Mouse (Mus musculus) cerebral cortex, adult 2 months (tissue): ENCODE data around the gene Itgae.

ENCODE experiments used
- WGBS: fragments of 180-500 bp; shearing (Covaris S2); methylation state at CpG from one replicate; pipeline ENCODE4 v1.1.7; 2018; 5-methylcytosine and 5-hydroxymethylcytosine counted together

Gene Itgae

DNA sequence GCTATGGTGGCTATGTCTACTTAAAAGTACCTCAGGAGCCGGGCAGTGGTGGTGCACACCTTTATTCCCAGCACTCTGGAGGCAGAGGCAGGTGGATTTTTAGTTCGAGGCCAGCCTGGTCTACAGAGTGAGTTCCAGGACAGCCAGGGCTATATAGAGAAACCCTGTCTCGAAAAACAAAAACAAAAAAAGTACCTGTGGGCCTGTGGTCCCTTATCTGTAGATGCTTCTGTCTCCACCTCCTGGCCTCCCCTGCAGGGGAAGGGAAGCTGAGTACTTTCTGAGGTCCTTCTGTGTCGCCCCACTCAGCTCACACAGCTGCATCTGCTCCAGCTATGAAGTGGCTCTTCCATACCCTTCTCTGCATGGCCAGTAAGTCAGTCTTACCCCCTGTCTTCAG is at the start of gene Itgae:
Gene Itgae (plus strand): TSS at position 301 of the 400 bp plus-strand sequence.
- 92% methylated on average over 4 of the region's 4 CpGs for WGBS

DNA sequence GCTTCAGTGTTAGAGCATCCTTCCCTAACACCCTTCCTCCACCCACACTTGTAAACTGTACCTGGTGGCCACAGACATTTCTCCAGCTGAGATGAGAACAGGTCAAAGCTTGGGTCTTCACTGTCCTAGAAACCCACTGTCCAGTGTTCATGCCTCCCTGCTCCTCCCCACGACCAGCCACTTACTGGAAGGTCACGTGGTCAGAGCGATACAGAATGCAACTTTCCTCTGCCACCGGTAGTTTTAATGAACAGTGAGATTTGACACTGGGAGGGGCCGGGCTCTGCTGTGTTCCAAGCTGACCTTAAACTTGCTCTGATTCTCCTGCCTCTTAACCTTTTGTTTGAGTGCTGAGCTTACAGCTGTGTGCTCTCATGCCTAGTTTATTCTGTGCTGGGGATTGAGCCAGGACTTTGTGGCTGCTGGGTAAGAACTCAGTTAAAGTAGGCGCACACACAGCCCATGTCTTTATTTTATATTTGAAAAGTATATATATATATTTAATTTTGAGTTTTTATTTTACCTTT is 46.1 kb upstream of the Itgae start:
- WGBS: 63% methylated on average over 6 of the region's 6 CpGs

DNA sequence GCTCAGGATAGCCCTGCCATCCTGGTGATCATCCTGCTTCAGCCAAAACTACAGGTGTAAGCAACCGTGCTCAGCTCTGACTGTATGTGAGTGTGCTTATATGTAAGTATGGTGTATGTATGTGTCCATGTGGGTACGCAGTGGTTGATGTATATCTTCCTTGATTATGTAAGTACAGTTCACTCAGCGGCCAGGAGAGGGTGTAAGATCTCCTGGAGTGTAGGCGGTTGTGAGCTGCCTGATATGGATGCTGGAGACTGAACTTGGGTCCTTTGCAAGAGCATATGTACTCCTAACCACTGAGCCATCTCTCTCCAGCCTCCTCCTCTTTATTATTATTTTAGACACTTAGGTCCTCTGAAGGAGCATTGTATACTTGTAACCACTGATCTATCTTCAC is 45.6 kb upstream of the Itgae start:
- 74% methylated on average over 4 of the region's 4 CpGs for WGBS

- WGBS: under 1% methylated on average over 39 of the region's 39 CpGs
These were observed 42.8 kb upstream of the Itgae start, which contains the start of gene Ncbp3 for GRCm38 (mm10) chr11:73047542-73047996. Ncbp3 (plus strand) TSS chr11:73047783.

DNA sequence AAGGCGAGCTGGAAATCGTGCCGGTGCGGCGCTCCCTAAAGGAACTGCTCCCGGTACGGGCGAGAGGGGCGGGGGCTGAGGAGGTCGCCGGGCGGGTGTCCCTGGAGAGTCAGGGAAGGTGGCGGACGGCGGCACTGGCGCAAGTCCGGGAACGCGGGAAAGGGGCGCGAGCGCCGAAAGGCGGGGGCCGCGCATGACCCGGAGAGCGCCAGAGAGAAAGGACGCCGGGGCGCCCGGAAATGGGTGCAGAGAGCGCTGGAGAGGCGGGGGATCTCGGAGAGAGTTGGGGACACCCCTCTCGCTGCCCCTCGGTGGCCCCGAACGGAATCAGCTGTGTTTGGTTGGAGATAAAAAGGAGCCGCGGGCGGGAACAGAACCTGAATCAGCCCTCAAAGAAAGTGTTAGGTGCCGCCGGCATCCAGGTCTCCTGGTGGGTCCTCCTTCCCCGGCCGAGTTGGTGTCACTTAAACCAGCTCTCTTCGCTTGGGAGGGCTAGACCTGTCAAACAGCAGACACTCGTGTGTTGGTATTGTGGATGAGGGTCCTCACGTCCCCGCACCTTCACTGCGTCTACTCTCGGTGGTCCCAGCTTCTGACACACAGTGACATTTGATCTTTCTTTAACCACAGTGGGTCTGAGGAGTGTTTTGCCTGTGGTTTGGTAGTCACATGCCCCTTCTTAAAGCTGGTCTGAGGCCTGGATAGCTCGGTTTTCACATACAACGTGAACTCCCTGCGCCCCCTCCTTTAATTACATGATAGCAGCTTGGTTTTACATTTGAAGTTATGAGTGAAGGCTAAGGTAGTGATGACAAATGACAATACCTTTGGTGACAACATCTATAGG is 42.1 kb upstream of the Itgae start:
- 1% methylated on average over 55 of the region's 55 CpGs for WGBS

- 2% methylated on average over 4 of the region's 4 CpGs for WGBS
These were observed 41.0 kb upstream of the Itgae start for GRCm38 (mm10) chr11:73049335-73049734.

- WGBS: 69% methylated on average over 1 of the region's 1 CpGs
These were observed 37.6 kb upstream of the Itgae start for GRCm38 (mm10) chr11:73052795-73053194.

DNA sequence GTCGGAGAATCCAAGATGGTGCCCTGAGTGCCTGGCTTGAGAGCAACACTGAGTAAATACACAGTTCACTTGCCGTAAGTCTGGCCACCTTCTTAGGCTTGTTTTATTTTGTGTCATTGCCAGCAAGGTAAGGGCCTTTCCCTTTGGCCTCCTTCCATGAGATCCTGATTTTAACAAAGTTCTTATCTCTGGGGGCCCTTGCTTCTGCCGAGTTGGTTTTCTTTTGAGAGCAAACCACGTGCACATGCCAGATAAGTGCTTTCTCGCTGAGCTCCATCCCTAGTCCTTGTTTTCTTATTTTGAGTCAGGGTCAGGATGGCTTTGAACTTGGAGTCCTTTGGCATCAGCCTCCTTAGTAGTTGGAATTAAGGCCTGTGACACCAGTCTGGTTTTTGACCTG is 32.7 kb upstream of the Itgae start:
- WGBS: 89% methylated on average over 5 of the region's 5 CpGs

DNA sequence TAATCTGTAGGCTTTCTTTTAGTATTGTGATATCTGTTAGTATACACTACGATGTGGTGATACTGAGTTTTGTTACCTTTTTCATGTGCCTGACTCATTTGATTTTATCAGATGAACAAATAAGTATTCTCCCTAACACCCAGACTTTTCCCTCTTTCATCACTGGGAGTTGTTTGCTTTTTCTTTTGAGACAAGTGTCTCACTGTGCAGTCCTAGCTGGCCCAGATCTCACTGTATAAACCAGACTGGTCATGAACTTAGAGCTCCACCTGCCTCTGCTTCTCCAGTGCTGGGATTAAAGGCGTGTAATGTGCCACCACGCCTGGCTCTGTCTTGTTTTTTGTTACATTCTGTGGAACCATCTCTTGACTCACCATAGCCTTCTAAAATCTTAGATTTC is 30.8 kb upstream of the Itgae start:
- 86% methylated on average over 3 of the region's 3 CpGs for WGBS

DNA sequence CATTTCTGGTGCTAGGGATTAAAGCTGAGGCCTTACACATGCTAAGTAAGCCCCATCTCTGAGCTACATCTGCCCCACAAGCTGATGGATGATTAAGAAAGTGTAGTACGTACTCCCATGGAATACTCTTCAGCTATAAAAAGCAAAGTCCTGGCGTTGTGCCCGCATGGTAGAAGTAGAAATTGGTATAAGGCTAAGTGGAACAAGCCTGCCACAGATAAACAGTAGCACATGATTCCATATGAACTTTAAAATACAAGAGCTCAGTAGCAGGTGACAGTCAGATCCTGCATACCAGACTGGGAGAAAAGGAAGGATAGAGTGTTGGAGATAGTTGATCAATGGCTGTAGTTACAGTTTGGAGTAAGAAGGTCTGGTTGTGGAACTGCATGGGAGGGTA is 29.0 kb upstream of the Itgae start:
- WGBS: 71% methylated on average over 3 of the region's 3 CpGs

GRCm38 (mm10) chr11:73071839-73072238 is 18.5 kb upstream of the Itgae start:
- WGBS: 87% methylated on average over 3 of the region's 3 CpGs

DNA sequence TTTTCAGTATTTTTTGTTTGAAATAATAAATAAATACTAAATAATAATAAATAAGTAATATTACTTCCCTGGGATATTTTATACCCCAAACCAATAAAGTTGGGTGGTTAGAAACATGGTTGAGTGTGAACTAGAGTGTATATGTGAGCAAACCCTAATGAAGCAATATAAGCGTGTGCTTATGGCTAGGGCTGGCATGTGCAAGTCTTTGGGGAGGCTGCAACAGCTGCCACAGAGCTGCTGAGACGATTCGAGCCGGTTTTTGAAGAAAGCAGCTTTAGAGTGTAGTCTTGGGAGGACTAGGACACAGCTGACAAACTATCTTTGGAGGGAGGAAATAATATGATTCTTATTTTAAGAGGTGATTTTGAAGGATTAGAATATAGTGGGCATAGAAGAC is 14.1 kb upstream of the Itgae start:
- 51% methylated on average over 4 of the region's 4 CpGs for WGBS

GRCm38 (mm10) chr11:73076733-73077132 is 13.7 kb upstream of the Itgae start:
- 47% methylated on average over 4 of the region's 4 CpGs for WGBS

GRCm38 (mm10) chr11:73077211-73077720 is 13.1 kb upstream of the Itgae start:
- 55% methylated on average over 6 of the region's 6 CpGs for WGBS

DNA sequence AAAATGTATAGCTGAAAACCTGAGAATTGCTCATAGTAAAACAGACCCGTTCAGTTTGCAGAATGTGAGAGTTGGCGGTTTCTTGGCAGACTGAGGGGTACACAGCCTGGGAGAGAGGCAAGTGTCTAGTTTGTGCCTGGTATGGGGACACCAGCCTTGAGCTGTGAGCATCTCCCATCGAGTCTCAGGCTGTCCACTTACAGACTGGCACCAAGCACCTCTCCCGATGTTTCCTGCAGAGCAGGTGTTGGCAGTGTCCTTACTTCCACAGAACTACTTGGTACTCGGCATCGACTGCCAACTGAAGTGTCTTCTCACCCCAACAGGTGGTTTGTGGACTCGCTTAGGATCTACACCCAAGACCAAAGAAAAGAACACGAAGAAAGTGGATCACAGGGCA is 11.8 kb upstream of the Itgae start:
- WGBS: 68% methylated on average over 8 of the region's 8 CpGs

GRCm38 (mm10) chr11:73080306-73080705 is 10.1 kb upstream of the Itgae start:
- WGBS: 93% methylated on average over 3 of the region's 3 CpGs

- WGBS: 76% methylated on average over 6 of the region's 6 CpGs
These were observed 6.1 kb upstream of the Itgae start for GRCm38 (mm10) chr11:73084303-73084702.

DNA sequence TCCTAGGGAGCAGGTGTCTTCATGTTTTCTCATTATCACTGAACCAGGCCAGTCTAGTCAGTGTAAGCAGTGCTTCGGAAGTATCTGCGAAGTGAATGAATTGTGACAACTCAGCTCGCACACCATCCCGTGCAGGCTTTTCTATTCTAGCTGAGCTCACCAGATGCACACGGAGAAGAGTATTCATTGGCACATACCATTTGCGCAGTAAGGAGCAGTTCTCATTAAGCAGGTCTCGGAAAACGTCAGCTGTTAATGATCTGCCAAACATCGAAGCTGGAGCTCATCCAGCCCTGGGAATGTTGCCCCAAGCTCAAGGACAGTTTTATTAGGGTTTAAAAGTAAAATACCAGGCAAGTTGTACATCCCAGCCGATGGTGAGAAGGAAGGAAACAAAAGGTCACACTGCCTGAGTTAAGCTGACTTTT is 5.6 kb upstream of the Itgae start:
- WGBS: 41% methylated on average over 10 of the region's 10 CpGs

DNA sequence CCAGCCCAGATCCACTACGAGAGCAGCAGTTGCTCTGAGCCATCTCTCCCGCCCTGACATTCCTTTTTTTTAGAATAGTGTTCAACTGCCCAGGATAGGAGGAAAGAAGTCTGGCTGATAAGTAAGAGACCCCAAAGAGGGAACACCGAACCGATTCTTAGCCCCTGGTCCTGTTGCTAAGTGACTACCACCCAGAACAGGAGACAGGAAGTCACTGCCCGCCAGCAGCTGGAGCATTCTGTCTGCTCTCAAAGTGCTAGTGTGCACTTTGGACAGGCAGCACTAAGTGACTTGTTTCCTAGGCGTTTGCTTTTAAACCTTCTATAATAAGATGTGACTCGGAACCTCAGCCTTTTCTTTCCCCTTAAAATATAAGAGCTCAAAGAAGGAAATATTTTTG is 5.0 kb upstream of the Itgae start:
- WGBS: 34% methylated on average over 7 of the region's 7 CpGs

- 46% methylated on average over 6 of the region's 6 CpGs for WGBS
These were observed 2.5 kb upstream of the Itgae start for GRCm38 (mm10) chr11:73087700-73088480.

- WGBS: 84% methylated on average over 2 of the region's 2 CpGs
These were observed 443 bp downstream of the Itgae start for GRCm38 (mm10) chr11:73090826-73091225.

DNA sequence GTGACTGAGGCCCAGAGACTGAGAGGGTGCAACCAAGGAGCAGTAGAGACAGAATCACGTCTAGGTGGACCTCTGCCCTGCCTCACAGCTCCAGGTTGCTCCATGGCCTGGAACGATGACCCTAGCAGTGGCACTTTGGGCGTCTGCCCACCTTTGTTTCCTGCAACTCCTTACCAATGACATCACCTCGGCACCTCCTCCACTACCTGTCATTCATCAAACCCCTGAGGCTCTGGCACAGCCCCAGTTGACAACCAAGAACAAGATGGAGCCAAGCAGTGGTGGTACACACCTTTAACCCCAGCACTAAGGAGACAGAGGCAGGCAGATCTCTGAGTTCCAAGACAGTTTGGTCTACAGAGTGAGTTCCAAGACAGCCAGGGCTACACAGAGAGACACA is 1.7 kb downstream of the Itgae start:
- 83% methylated on average over 4 of the region's 4 CpGs for WGBS
